Mouse (Mus musculus) layer of hippocampus, adult 11-12 months (tissue): ENCODE measurements around the gene Srpk2.
"Not testable (repeated sequence)": the region's sequence is repeated elsewhere in the genome, so short reads cannot be mapped to it uniquely, and the experiment has no call there.

Source experiments
- DNase-seq: peaks from one replicate; pipeline ENCODE4 v3.0.0; 2022; ENCODE audit warnings: low spot score

Srpk2 gene

DNA sequence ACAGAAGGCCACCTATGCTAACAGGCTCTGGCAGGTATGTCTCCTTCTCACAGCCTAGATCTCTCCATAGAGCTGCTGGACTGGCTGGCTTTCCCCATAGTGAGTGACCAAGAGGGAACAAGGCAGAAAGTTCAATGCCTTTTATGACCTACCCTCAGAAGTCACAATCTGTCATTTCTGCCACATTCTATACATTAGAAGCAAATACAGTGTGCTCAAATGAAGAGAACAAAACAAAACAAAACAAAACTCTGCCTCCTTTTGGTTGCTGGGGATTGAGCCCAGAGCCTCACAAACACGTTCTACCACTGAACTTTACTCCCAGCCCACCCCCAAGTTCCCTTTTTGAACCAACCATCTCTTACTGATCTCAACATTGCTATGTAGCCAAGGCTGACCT lies at the start of gene Srpk2:
Gene Srpk2 (minus strand): TSS at position 101 of the 400 bp plus-strand sequence.
- no peak for DNase-seq

DNA sequence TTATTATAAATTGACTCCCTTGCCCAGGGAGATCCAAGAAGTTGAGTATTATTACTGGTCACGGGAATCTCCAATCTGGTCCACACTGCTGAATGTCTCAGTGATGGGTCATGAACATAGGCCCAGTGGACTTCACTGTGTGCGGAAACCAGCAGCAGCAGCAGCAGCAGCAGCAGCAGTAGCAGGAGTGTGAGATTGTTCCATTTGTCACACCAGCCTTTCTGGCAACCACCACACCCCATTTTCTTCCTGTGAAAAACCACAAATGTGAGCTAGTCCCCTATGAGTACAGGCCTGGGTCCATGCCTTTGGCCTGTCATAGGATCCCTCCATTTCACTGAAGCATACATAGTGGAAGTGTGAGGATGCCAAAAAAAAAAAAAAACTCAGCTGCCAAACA lies 37.5 kb upstream of the Srpk2 start:
- no peak for DNase-seq

DNA sequence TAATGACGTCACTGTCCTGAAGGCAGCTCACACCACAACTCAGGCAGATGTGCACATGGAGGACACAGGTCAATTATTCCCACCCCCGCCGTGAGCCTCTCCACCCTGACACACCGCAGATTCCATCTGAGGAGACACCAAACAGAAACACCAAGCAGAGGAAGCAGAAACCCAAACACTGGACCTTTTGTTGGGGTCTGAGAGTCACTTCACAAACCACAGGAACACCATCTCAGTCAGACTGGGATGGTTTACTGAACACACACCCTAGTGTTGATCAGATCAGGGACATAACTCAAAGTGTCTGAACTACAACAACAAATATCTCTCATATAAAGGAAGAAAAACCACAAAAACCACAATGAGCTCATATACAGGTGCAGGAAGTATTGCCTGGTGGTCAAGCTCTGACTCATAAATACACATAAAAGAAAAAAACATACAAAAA lies 34.5 kb upstream of the Srpk2 start:
- DNase-seq: no peak

DNA sequence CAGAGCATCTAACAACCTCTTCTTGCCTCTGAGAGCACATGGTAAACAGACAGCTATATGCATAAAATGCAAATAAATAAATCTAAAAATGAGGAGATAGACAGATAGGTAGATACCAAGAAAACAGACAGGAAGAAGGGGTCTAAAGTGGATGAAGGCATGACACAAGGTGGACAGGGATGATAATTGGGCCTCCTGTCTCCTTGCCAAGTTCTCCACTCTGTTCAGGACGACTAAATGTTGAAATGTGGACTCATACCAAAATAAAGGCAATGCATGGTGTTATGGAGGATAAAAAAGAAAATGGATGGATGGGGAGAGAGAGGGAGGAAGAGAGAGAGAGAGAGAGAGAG lies 33.7 kb upstream of the Srpk2 start:
- no peak for DNase-seq

DNA sequence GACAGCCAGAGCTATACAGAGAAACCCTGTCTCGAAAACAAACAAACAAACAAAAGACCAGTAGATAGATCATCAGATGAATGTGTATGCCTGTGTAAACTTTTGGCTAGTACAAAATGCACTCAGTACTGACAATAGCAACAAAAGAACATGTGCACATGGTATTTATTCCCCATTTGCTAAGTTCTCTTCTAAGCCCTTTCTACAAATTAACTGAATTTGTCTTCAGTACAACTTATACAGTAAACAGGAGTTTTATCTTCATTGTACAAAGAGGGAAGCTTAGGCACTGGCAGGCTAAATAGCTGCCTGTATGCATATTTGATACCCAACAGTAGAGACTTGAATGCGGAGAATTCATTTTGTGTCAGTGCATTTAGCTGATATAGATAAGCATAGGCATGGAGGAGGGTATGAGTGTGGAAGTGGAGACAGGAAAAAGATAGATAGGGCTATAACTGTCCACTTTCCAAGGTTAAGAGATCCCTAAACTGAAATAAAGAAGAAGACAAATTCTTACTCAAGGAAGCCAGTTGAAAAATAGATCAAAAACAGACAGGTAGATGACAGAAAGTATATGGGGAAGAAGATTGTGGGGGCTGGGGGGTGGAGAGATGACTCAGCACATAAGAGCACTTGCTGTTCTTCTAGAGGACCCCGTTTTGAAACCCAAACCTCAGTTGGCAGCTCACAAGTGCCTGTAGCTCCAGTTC lies 33.2 kb upstream of the Srpk2 start:
- no peak for DNase-seq

DNA sequence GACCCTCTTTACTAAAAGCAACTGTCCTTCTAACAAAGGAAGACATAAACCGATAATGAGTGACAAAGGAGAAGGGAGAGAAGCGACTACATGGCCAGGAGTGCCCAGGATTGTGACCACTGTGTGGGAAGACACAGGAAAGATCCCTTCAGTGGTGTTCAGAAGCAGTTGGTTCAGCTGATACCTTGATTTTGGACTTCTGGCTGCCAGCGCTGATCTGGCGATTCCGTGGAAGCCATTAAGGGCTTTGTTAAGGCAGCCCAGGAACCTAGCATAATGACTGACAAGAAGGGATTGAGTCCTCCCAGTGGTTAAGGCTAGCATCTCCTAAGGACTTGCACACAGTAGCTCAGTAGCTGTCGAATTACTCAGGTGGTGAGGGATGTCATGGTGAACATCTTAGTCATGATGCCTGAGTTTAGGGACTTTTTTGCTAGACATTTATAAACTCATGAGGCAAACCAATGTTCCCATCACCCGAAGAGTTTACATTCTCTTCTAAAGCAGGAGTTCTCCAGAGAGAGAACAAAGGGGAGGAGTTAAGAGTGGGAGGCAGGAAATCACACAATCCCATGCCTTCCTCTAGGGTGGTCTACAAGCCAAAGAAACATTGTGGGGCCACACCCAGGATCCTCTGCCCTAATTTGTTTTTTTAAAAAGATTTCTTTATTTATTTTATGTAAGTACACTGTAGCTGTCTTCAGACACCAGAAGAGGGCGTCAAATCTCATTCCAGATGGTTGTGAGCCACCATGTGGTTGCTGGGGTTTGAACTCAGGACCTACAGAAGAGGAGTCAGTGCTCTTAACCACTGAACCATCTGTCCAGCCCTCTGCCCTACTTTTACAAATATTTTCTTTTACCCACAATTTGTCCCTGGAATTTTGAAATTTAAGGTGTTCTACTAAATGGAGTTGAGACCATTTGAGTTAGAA lies 29.3 kb upstream of the Srpk2 start:
- no peak for DNase-seq

DNA sequence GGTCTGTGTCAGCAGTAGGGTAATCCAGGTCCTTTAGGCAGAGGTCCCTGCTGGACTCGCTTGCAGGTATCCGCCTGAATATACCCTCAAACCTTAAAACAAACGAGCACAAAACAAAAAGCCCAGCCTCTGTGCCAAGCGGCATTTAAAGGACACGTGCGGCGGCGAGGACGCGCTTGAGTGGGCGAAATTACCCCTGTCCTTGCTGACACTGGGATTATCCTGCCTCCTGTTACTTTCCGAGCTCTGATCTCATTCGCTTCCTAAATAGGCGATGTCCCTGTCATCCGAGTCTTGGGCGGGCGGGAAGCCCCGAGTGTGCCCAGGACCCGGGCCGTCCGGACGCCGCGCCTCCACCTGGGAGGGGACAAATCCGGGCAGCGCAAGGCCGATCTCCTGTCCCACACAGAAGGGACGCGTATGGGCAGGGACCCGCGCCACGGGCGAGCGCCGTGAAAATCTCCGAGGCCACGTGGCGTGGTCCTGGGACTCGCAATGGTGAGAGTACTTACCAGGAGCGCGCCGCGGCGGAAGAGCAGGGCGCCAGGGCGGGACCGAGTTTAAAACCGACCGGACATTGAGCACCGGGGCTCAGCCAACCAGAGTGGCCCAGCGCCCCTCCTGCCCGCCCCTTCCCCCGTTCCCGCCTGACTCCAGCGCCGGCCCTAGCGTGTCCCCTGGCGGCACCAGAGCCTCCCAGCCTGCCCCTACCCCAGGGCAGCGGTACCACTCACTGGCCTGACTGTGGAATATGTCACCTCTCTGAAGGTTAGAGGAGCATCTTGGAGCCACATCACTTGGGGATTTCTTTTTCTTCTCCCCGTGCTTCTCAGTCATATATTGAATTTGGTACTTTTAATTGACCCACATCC lies 27.9 kb upstream of the Srpk2 start:
- peak; percentile 67 for DNase-seq

DNA sequence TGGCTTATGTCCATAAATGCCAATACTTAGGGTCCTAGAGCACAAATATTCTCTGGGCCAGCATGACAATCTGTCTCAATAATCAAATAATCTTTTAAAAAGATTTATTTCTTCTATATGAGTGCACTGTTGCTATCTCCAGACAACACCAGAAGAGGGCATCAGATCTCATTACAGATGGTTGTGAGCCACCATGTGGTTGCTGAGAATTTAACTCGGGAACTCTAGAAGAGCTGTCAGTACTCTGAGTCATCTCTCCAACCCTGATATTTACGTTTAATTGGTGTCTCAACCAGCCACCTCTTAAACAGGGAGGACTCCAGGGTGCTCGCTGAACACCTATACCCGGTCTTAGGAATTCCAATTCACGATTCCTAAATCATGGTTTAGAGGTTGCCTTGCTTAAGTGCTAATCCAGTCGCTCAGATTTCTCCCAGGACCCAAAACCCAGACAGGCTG lies 27.3 kb upstream of the Srpk2 start:
- peak; percentile 47 for DNase-seq

DNA sequence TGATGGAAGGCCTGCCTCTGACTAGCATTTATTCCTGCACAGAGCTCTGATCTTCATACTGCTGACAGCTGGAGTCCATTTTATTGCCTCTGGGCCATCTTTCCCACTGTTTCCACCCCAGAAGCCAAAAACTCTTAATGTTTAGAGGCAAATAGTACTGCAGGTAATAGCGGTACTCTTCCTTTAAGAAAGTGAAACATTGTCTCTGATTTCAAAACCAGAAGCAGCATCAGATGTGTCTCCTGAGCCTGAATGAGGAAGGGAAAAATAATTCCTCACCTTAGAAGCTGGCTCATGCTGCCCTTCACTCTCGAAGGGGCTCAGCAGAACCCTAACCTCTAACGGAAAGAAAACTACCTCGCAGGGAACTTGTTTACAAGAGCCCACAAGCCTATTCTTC lies 26.8 kb upstream of the Srpk2 start:
- no peak for DNase-seq

DNA sequence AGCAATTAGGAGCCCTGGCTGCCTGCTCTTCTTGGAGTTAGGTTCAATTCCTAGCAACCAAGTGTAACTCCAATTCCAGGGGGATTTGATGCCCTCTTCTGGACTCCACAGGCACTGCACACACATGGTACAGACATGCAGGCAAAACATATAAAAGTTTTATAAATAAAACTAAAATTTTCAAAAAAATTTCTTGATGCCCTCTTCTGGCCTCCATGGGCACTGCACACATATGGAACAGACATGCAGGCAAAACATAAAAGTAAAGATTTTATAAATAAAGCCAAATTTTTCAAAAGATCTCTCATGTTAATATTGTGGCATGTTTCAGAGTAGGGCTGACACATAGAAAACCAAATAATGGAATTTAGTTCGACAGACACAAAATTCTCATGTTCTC lies 25.2 kb upstream of the Srpk2 start:
- DNase-seq: no peak

DNA sequence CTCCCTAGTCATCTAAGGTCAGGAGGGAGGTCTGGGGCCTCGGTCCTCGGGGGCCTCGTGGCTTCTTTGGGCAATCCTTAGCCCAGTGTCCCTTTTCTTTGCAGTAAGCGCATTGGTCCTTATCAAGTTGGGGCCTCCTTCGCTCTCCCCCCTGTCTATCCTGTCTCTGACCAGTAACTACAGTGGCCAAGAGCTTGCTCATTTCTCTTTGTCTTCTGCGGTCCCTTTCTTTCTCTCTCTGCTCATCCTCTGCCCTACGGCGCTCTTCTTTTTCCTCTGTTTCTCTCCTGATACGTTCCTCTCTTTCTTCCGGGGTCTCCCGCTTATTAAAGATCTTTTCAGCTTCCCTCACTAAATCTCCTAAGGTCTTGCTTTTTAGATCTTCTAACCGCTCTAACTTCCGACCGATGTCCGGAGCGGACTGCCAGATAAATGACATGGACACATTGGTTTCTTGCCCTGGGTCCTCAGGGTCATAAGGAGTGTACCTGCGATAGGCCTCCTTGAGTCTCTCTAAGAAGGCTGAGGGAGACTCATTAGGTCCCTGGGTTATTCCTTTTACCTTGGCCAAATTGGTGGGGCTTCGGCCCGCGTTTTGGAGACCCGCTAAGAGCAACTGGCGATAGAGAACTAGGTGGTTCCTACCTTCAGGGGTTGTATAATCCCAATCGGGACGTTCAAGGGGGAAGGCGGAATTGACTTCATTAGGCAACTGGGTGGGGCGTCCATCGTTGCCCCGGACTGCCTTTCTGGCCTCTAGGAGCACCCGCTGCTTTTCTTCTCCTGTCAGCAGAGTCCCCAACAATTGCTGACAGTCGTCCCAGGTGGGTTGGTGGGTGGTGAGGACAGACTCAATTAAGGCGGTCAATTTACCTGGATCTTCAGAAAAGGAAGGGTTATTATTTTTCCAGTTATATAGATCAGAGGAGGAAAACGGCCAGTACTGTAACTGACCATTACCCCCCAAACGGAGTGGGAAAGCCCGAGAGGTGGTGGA lies 22.5 kb upstream of the Srpk2 start:
- not testable (repeated sequence) for DNase-seq

DNA sequence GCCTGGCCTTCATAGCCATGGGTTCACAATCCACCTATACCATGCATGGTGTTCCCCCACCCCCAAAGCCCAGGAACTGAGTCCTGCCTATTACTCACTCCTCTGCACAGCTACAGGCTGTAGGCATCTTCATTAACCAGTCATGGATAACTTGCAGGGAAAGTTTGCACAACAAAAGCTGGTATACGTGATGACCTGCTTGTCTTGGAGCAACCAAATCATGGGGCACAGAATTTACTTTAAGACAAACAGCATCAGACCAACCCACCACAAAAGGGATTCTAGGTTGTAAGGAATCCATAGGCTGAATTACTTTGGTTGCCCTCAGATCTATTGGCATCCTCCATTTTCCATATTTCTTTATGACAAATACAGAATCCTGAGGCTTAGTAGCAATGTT lies 13.0 kb upstream of the Srpk2 start:
- DNase-seq: no peak

DNA sequence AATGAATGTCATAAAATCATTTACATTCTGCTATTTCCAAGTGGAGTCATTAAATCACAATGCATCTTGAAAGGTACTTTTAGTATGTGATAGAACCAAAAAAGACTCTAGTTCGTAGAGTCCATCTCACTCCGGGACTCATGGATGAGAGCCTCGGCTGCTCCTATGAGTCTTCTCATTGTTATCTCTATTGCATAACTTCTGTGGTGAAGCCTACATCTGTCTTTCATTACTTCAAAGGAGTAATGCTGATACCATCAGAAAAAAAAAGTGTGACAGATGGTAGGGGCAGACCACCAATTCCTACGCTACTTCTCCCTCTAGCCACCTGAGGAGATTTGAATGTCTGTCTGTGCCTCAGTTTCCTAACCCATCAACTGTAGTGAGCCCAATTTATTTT lies 986 bp downstream of the Srpk2 start:
- no peak for DNase-seq

DNA sequence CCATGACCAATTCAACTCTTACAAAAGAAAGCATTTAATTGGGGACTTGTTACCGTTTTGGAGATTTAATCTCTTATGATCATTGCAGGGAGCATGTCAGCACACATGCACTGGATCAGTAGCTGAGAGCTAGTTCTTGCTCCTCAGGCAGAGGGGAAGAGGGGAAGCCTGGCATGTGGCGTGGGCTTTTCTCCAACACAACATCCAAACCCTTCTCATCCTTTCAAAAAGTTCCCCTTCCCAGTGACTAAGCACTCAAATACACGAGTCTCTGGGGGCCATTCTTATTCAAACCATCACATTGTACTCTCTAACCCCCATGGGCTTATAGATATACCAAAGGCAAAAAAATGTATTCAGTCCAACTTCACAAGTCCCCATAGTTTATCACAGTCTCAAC lies 5.4 kb downstream of the Srpk2 start:
- no peak for DNase-seq

DNA sequence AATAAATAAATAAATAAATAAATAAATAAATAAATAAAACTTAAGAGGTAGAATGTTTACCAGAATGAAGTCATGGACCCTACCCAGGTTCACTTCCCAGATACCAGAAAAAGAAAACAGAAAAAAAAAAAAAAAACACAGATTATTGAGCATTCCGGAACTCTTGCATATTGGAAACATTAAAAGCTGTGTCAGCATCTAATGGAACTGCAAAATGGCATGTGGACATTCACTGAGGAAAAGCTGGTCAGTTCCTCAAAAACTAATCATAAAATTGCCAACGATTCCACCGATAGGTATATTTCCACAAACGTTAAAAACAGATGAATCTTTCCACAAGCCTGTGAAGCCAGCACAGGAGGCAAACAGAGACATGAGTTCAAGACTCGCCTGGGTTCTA lies 6.5 kb downstream of the Srpk2 start:
- no peak for DNase-seq

DNA sequence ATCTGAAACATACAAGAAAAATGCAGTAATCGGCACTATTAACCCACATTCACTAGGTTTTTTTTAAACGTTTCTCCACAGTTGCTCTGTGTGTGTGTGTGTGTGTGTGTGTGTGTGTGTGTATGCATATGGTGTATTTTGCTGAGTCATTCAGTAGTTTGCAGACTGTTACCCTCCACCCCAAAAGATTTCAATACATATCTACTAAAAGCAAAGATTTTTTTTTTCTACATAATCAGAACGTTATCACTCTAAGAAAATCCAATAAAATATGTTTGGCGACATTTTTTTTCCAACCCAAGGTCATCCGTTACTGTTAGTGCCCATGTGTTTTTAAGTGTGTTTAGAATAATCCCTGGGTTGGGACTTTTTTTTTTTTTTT lies 7.4 kb downstream of the Srpk2 start:
- no peak for DNase-seq

DNA sequence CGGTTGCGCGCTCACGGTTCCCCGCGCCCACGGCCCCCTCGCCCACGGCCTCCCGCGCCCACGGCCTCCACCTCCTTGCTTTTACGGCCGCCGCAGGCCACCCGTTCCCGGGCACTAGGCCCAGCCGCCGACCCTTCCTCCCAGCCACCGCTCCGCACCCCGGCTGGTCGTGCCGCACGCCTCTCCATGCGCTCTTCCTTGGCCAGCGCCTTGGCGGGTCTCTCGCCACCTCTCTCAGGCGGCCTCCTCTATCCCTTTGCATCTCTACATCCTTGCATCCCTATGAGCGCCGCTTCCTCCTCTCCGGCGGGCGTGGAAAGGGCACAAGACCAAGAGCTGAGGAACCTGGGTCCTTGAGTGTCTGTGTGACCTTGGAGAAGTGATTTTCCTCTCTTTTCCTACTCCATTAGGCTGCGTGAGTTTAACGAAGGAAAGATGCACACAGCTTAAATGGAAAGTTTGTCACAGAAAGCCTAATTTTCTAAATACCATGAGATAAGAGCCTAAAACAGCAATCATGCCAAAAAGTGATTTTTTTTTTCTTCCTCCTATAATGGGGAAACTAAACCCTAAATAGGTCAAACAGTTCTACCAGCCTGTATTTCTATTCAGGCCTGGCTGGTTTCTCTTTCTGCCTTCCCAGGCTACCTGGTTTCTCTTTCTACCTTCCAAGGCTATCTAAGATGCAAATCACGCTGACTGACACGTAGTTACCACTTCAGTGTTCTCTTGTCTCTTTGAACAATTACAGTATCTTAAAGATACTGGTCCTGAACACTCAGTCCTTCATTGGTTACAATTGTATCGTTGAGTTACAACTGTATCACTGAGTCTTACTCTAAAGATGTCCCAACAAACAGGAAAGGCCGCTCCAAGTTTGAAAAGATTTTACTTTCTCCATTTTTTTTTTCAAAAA lies 8.0 kb downstream of the Srpk2 start:
- peak; percentile 21 for DNase-seq

DNA sequence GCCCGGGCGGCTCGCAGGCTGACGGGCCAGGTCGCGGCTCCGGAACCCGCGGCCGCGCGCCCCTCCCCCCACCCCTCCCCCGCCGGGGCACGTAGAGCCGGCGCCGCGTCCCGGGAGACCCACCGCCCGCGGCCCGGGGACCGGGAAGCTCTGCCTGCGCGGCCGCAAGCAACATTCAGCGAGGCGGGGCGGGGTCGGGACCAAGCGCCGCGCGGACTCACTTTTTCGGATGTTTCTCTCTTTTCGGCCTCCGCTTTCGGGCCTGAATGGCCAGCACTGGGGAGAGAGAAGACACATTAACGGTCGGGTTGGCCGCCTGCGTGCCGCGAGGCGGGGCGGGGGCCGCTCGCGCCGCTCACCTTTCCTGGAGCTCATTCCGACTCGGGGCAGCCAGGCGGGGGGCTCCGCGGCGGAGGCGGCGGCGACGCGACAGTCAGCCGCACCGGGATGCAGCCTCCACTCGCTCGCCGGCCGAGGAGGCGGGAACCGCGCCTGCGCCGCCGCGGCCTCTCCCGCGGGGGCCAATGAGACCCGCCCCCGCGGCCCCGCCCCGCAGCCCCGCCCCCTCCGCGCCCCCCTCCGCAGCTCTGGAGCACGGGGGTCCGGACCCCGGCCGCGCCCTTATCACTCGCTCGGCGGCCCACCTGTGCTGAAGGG lies 8.8 kb downstream of the Srpk2 start:
- DNase-seq: peak; percentile 54

DNA sequence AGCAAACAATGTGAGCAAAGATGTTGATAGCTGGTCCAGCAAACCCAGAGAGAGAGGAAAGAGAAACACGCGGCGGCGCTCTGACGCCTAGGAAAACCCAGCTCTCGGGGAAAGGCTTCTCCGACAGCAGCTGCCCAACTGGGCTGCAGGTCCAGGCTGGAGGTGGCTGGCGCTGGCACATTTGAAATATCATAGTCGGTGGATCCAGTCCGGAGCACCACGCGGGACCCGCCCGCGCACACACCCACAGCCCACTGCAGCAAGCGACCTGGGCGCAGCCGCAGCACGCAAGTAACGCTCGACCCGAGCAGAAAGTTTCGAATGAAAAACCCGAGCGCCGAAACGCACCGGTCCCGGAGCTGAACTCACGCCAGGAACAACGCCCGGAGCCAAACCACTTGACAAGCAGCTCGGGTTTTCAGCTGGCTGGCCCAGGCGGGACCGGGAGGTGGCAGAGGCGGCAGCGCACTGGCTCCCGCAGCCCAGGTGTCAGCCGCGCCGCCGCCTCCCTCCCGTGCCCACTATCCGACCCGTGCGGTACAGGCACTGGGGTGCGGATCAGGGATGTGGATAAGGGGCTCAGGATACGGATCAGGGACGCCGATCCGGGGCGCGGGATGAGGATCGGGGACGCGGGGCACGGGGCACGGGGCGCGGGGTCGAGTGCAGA lies 9.5 kb downstream of the Srpk2 start:
- DNase-seq: peak; percentile 53
